Mouse (Mus musculus): ENCODE measurements around the gene Chrm3. TPM values are rescaled to one million over a fixed set of nuclear protein-coding genes. Genes with fewer than 3 reads are reported as not detected.

The Chrm3 gene
- polyA plus RNA-seq, 1 experiment from 2014 or later: 0.22 TPM

DNA sequence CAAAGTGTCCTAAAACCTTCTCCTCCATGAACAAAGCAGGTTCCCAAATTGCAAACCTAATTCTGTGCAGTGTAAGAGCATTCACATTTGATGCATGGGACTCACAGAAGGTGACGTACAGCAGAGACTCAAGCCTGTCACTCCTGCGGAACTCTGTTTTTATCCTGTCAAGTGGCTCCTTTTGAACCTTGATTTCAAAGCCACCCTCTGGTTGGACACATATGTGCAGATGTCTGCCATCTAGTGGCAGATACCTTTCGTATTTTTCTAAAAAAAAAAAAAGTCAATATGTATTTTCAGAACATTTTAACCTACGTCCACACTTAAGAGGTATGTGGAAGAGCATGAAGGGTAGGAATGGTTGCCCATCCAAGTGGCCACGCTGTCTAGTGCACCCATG is 16.3 kb downstream of the Chrm3 start:
- DNase-seq (ENCODE audit: low spot score): no peak
- Histone ChIP-seq H3K27ac (ENCODE audit: low read depth, low read length) (no peak overlapping the region), H3K4me1 (replicated peaks; ENCODE audit: control insufficient read depth, insufficient read depth, low read length) (no peaks in the 10 kb centered on the region), H3K4me2 (no peak overlapping the region), H3K4me3 (ENCODE audit: low read depth, low read length) (no peak overlapping the region), H3K36me3 (ENCODE audit: control insufficient read depth, insufficient read depth, low read length) (no peaks in the 10 kb centered on the region), H3K27me3 (replicated peaks; ENCODE audit: control insufficient read depth, insufficient read depth, low read length) (no peaks in the 10 kb centered on the region), H3K9me3 (ENCODE audit: control insufficient read depth, low read length) (no peaks in the 10 kb centered on the region), H3K9ac (ENCODE audit: low read depth, low read length) (no peak overlapping the region)
- no peak for ATAC-seq (replicated peaks; ENCODE audit: low FRiP score)
- 62% methylated on average over 5 of the region's 5 CpGs for WGBS

DNA sequence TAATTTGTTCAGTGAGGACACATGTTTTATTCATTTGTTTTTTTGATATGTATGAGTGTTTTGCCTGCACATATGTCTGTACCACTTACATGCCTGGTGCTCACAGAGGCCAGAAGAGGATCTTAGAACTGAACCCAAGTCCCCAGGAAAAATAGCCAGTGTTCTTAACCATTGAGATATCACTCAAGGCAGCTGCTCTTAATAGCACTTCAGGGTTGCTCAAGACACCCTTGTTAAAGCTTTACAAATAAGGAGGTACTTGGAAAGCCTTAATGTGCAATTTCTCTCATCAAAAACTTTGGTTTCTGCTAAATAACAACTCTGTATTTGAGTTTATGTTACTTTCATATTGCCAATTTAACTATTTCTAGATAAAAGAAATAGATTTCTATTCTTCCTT is 25.1 kb downstream of the Chrm3 start:
- H3K9ac ChIP-seq (ENCODE audit: low read depth, low read length): no peak overlapping the region
- H3K27ac ChIP-seq (ENCODE audit: low read depth, low read length): no peak overlapping the region
- H3K27me3 ChIP-seq (replicated peaks; ENCODE audit: control insufficient read depth, insufficient read depth, low read length): no peaks in the 10 kb centered on the region
- H3K4me3 ChIP-seq (ENCODE audit: low read depth, low read length): no peak overlapping the region
- no peak for ATAC-seq (replicated peaks; ENCODE audit: low FRiP score)
- no peaks in the 10 kb centered on the region for H3K9me3 ChIP-seq (ENCODE audit: control insufficient read depth, low read length)
- DNase-seq (ENCODE audit: low spot score): no peak
- no peaks in the 10 kb centered on the region for H3K4me1 ChIP-seq (replicated peaks; ENCODE audit: control insufficient read depth, insufficient read depth, low read length)
- H3K4me2 ChIP-seq: no peak overlapping the region
- H3K36me3 ChIP-seq (ENCODE audit: control insufficient read depth, insufficient read depth, low read length): no peaks in the 10 kb centered on the region

DNA sequence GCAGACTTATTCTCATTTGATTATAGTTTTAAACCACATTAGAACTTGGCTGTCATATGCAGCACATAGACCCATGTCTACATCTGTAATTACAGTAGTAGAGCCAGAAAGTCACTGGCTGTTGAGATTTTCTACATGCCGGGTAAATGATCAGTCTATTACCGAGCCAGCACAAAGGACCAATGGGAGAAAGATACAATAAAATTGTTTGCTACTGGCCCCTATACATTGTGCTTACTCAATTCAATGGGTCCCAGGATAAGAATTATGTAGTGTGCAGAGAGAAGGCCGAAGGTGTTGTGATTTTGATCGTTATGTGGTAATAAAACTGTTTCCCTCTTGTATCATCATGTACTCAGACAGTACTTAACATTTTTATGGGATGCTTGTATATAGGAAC is 27.9 kb downstream of the Chrm3 start:
- Histone ChIP-seq H3K4me3 (ENCODE audit: low read depth, low read length) (no peak overlapping the region), H3K27me3 (replicated peaks; ENCODE audit: control insufficient read depth, insufficient read depth, low read length) (no peaks in the 10 kb centered on the region), H3K4me1 (replicated peaks; ENCODE audit: control insufficient read depth, insufficient read depth, low read length) (no peaks in the 10 kb centered on the region), H3K9me3 (ENCODE audit: control insufficient read depth, low read length) (no peaks in the 10 kb centered on the region), H3K4me2 (no peak overlapping the region), H3K9ac (ENCODE audit: low read depth, low read length) (no peak overlapping the region), H3K36me3 (ENCODE audit: control insufficient read depth, insufficient read depth, low read length) (no peaks in the 10 kb centered on the region), H3K27ac (ENCODE audit: low read depth, low read length) (no peak overlapping the region)
- DNase-seq (ENCODE audit: low spot score): no peak
- ATAC-seq (replicated peaks; ENCODE audit: low FRiP score): no peak
- 87% methylated on average over 4 of the region's 4 CpGs for WGBS

DNA sequence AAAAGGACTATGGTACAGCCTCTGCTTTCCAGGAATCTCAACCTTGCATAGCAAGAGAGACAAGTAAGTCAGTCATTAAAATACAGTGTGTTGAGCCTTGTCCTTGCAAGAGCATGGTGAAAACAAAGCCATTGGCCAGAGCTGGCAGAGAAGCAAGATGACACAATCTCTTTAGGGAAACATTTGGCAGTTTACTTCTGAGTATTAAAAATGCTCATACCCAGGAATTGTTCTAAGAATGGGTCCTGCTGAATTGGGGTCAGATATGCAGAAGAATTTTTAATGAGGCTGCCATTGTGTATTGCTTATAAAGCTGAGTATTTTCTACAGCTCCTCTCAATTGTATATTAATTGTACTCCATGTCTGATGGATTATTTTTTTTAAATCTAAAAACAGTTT is 50.8 kb downstream of the Chrm3 start:
- H3K36me3 ChIP-seq (ENCODE audit: control insufficient read depth, insufficient read depth, low read length): no peaks in the 10 kb centered on the region
- ATAC-seq (replicated peaks; ENCODE audit: low FRiP score) (no peak), DNase-seq (ENCODE audit: low spot score) (no peak)
- H3K4me2 ChIP-seq: no peak overlapping the region
- H3K9me3 ChIP-seq (ENCODE audit: control insufficient read depth, low read length): no peaks in the 10 kb centered on the region
- H3K4me1 ChIP-seq (replicated peaks; ENCODE audit: control insufficient read depth, insufficient read depth, low read length): no peaks in the 10 kb centered on the region
- no peak overlapping the region for H3K9ac ChIP-seq (ENCODE audit: low read depth, low read length)
- no peaks in the 10 kb centered on the region for H3K27me3 ChIP-seq (replicated peaks; ENCODE audit: control insufficient read depth, insufficient read depth, low read length)
- no peak overlapping the region for H3K4me3 ChIP-seq (ENCODE audit: low read depth, low read length)
- no peak overlapping the region for H3K27ac ChIP-seq (ENCODE audit: low read depth, low read length)

DNA sequence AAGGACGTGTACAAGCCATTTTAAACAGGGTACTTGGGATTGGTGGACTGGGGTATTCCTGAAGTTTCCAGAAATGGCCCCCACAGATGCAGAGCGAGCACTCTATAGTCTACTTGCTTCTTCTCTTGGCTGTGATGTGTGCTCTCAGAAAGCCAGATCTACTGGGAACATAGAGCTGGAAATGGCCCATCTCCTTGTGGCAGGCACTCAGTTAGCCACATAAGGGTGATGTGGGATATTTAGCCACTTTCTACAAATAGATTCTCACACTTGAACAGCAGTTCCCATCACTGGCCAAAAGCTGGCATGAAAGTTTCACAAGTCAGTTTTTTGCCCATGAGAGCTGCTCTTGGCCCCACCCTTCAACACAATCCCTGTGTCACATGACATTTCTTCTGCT is 65.5 kb downstream of the Chrm3 start:
- 55% methylated on average over 2 of the region's 2 CpGs for WGBS
- no peak overlapping the region for H3K9ac ChIP-seq (ENCODE audit: low read depth, low read length)
- H3K4me2 ChIP-seq: no peak overlapping the region
- no peaks in the 10 kb centered on the region for H3K27me3 ChIP-seq (replicated peaks; ENCODE audit: control insufficient read depth, insufficient read depth, low read length)
- H3K4me3 ChIP-seq (ENCODE audit: low read depth, low read length): no peak overlapping the region
- H3K4me1 ChIP-seq (replicated peaks; ENCODE audit: control insufficient read depth, insufficient read depth, low read length): no peaks in the 10 kb centered on the region
- DNase-seq (ENCODE audit: low spot score) (no peak), ATAC-seq (replicated peaks; ENCODE audit: low FRiP score) (no peak)
- H3K9me3 ChIP-seq (ENCODE audit: control insufficient read depth, low read length): no peaks in the 10 kb centered on the region
- no peak overlapping the region for H3K27ac ChIP-seq (ENCODE audit: low read depth, low read length)
- no peaks in the 10 kb centered on the region for H3K36me3 ChIP-seq (ENCODE audit: control insufficient read depth, insufficient read depth, low read length)

DNA sequence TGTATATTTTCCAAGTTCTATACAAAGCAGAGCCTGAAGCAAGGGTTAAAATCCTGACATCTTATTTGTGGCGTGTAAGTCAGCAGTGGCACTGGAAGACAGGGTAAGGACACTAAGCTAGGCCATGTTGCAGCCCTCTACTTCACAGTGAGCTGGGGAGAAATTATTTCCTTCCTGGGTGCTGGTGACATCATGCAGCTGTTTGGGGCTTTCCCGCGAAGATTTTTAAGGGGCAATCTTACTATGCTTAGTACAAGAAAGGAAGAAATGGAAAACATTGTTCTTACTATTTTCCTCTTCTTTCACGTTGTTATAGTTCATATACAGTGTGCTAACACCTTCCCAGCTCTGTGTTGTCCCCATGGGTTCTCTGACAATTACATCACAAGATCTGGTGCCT is 76.3 kb downstream of the Chrm3 start:
- DNase-seq (ENCODE audit: low spot score): no peak
- Histone ChIP-seq H3K9ac (ENCODE audit: low read depth, low read length) (no peak overlapping the region), H3K4me1 (replicated peaks; ENCODE audit: control insufficient read depth, insufficient read depth, low read length) (no peaks in the 10 kb centered on the region), H3K4me2 (no peak overlapping the region), H3K4me3 (ENCODE audit: low read depth, low read length) (no peak overlapping the region), H3K36me3 (ENCODE audit: control insufficient read depth, insufficient read depth, low read length) (no peaks in the 10 kb centered on the region), H3K9me3 (ENCODE audit: control insufficient read depth, low read length) (no peaks in the 10 kb centered on the region), H3K27me3 (replicated peaks; ENCODE audit: control insufficient read depth, insufficient read depth, low read length) (no peaks in the 10 kb centered on the region), H3K27ac (ENCODE audit: low read depth, low read length) (no peak overlapping the region)
- 74% methylated on average over 4 of the region's 4 CpGs for WGBS
- ATAC-seq (replicated peaks; ENCODE audit: low FRiP score): no peak

DNA sequence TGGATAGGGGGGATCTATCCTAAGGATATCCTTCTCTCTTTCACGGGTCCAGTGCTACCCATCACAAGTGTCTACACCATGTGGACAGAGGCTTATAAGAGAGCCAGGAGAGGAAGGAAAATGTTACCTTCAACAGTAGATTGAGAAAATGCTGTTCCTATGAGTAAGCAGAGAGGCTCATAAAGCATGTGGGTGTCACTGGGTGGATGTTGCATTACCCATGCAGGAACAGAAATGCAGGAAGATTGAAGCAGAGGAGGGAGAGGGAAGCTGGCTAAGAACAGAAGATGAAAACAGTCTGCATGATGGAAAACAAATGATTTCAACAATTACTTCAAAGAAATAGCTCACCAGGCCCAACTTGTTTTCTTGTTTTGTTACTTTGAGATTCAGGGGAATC is 85.7 kb downstream of the Chrm3 start:
- ATAC-seq (replicated peaks; ENCODE audit: low FRiP score): no peak
- no peaks in the 10 kb centered on the region for H3K36me3 ChIP-seq (ENCODE audit: control insufficient read depth, insufficient read depth, low read length)
- no peaks in the 10 kb centered on the region for H3K27me3 ChIP-seq (replicated peaks; ENCODE audit: control insufficient read depth, insufficient read depth, low read length)
- H3K4me3 ChIP-seq (ENCODE audit: low read depth, low read length): no peak overlapping the region
- no peak overlapping the region for H3K27ac ChIP-seq (ENCODE audit: low read depth, low read length)
- 43% methylated on average over 1 of the region's 1 CpGs for WGBS
- DNase-seq (ENCODE audit: low spot score): no peak
- H3K4me2 ChIP-seq: no peak overlapping the region
- no peaks in the 10 kb centered on the region for H3K9me3 ChIP-seq (ENCODE audit: control insufficient read depth, low read length)
- no peak overlapping the region for H3K9ac ChIP-seq (ENCODE audit: low read depth, low read length)
- H3K4me1 ChIP-seq (replicated peaks; ENCODE audit: control insufficient read depth, insufficient read depth, low read length): no peaks in the 10 kb centered on the region

DNA sequence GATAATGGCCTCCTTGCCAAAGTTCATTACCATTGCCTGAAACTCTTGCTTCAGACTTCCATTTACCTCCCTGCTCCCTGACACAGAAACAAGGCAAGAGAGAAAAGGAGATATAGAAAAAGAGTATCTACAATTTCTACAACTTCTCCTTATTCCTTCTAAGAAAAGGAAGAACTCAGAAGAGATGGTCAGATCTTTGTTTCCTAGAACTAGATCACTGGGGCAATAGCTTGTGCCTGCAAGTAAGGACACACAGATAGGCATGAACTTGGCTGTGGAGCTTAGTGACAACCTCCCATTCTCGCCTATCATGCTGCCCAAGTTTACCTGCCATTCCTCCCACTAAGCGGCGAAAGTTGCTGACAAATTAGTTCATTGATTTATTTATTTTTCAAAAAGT is 96.9 kb downstream of the Chrm3 start:
- no peak overlapping the region for H3K4me3 ChIP-seq (ENCODE audit: low read depth, low read length)
- H3K4me2 ChIP-seq: no peak overlapping the region
- H3K9ac ChIP-seq (ENCODE audit: low read depth, low read length): no peak overlapping the region
- no peak overlapping the region for H3K27ac ChIP-seq (ENCODE audit: low read depth, low read length)
- ATAC-seq (replicated peaks; ENCODE audit: low FRiP score): no peak
- no peaks in the 10 kb centered on the region for H3K4me1 ChIP-seq (replicated peaks; ENCODE audit: control insufficient read depth, insufficient read depth, low read length)
- H3K27me3 ChIP-seq (replicated peaks; ENCODE audit: control insufficient read depth, insufficient read depth, low read length): no peaks in the 10 kb centered on the region
- H3K9me3 ChIP-seq (ENCODE audit: control insufficient read depth, low read length): no peaks in the 10 kb centered on the region
- DNase-seq (ENCODE audit: low spot score): no peak
- H3K36me3 ChIP-seq (ENCODE audit: control insufficient read depth, insufficient read depth, low read length): no peaks in the 10 kb centered on the region
- 75% methylated on average over 3 of the region's 3 CpGs for WGBS

DNA sequence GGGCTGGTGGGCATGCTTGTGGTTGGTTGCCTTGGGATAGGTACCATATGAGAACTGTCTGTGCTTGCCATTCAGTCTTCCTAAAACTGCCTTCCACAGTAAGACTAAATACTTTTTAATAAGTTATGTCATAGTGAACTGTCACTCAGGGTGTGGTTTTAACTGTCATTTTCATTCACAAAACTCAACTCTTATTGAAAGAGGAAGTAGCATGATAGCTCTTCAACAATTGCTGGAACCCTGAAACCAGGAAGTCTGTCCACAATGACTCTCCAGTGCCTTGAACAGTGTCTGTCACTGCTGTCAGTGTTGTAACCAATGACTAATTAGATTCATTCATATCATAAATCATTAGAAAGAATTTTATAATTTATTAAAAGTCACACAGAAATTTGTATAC is 107.6 kb downstream of the Chrm3 start:
- ATAC-seq (replicated peaks; ENCODE audit: low FRiP score) (no peak), DNase-seq (ENCODE audit: low spot score) (no peak)
- Histone ChIP-seq H3K4me2 (no peak overlapping the region), H3K4me1 (replicated peaks; ENCODE audit: control insufficient read depth, insufficient read depth, low read length) (no peaks in the 10 kb centered on the region), H3K9me3 (ENCODE audit: control insufficient read depth, low read length) (no peaks in the 10 kb centered on the region), H3K27ac (ENCODE audit: low read depth, low read length) (no peak overlapping the region), H3K27me3 (replicated peaks; ENCODE audit: control insufficient read depth, insufficient read depth, low read length) (no peaks in the 10 kb centered on the region), H3K9ac (ENCODE audit: low read depth, low read length) (no peak overlapping the region), H3K4me3 (ENCODE audit: low read depth, low read length) (no peak overlapping the region), H3K36me3 (ENCODE audit: control insufficient read depth, insufficient read depth, low read length) (no peaks in the 10 kb centered on the region)

All from liver, embryonic 11.5 days (tissue).